Mouse (Mus musculus): Measurements from ENCODE around the gene Usp25. TPM values are rescaled to one million over a fixed set of nuclear protein-coding genes. Genes with fewer than 3 reads are reported as not detected.
A peak's percentile ranks its signal among the peaks of the same experiment; 100 is the strongest.

The Usp25 gene
- polyA plus RNA-seq, 1 experiment from 2014 or later = 8.5 TPM

- Histone ChIP-seq H3K36me3 (ENCODE audit: control insufficient read depth, insufficient read depth, low read length) (no peaks in the 10 kb centered on the region), H3K9me3 (replicated peaks; ENCODE audit: control insufficient read depth, low read length, poor library complexity, severe bottlenecking) (no peaks in the 10 kb centered on the region), H3K27ac (ENCODE audit: low read length) (no peak overlapping the region), H3K9ac (ENCODE audit: low read depth, low read length) (no peak overlapping the region), H3K27me3 (ENCODE audit: control insufficient read depth, insufficient read depth, low read depth, low read length) (no peaks in the 10 kb centered on the region), H3K4me2 (ENCODE audit: low read length) (no peak overlapping the region), H3K4me3 (ENCODE audit: low read depth, low read length) (no peak overlapping the region), H3K4me1 (ENCODE audit: control insufficient read depth, insufficient read depth, low read length) (0 out of 2 replicates have a peak, but pooled peaks cover 3% of the 10 kb centered on the region)
- ATAC-seq = 0 out of 2 replicates have a peak, but pooled peaks have one; percentile 64
- 49% methylated on average over 8 of the region's 8 CpGs for WGBS
Observed at GRCm38 (mm10) chr16:77099018-77099869, 85.7 kb downstream of the Usp25 start.

- no peak overlapping the region for H3K27ac ChIP-seq (ENCODE audit: low read length)
- ATAC-seq = no peak
- H3K9me3 ChIP-seq (replicated peaks; ENCODE audit: control insufficient read depth, low read length, poor library complexity, severe bottlenecking) = no peaks in the 10 kb centered on the region
- 93% methylated on average over 5 of the region's 5 CpGs for WGBS
- H3K4me2 ChIP-seq (ENCODE audit: low read length) = no peak overlapping the region
- H3K36me3 ChIP-seq (ENCODE audit: control insufficient read depth, insufficient read depth, low read length) = no peaks in the 10 kb centered on the region
- H3K4me3 ChIP-seq (ENCODE audit: low read depth, low read length) = no peak overlapping the region
- 0 out of 2 replicates have a peak, but pooled peaks cover 3% of the 10 kb centered on the region for H3K4me1 ChIP-seq (ENCODE audit: control insufficient read depth, insufficient read depth, low read length)
- H3K9ac ChIP-seq (ENCODE audit: low read depth, low read length) = no peak overlapping the region
- H3K27me3 ChIP-seq (ENCODE audit: control insufficient read depth, insufficient read depth, low read depth, low read length) = no peaks in the 10 kb centered on the region
Observed at GRCm38 (mm10) chr16:77103637-77104264, 90.2 kb downstream of the Usp25 start.

- ATAC-seq = no peak
- 97% methylated on average over 1 of the region's 1 CpGs for WGBS
- H3K9me3 ChIP-seq (replicated peaks; ENCODE audit: control insufficient read depth, low read length, poor library complexity, severe bottlenecking) = no peaks in the 10 kb centered on the region
- H3K27me3 ChIP-seq (ENCODE audit: control insufficient read depth, insufficient read depth, low read depth, low read length) = no peaks in the 10 kb centered on the region
- no peak overlapping the region for H3K9ac ChIP-seq (ENCODE audit: low read depth, low read length)
- no peaks in the 10 kb centered on the region for H3K4me1 ChIP-seq (ENCODE audit: control insufficient read depth, insufficient read depth, low read length)
- H3K27ac ChIP-seq (ENCODE audit: low read length) = no peak overlapping the region
- H3K4me2 ChIP-seq (ENCODE audit: low read length) = no peak overlapping the region
- peaks cover 10% of the 10 kb centered on the region for H3K36me3 ChIP-seq (ENCODE audit: control insufficient read depth, insufficient read depth, low read length)
- no peak overlapping the region for H3K4me3 ChIP-seq (ENCODE audit: low read depth, low read length)
Observed at GRCm38 (mm10) chr16:77111268-77111667, 97.8 kb downstream of the Usp25 start.

- Histone ChIP-seq H3K4me1 (ENCODE audit: control insufficient read depth, insufficient read depth, low read length) (peaks cover 4% of the 10 kb centered on the region; the same call in 1 of the 2 replicates), H3K9me3 (replicated peaks; ENCODE audit: control insufficient read depth, low read length, poor library complexity, severe bottlenecking) (no peaks in the 10 kb centered on the region), H3K36me3 (ENCODE audit: control insufficient read depth, insufficient read depth, low read length) (no peaks in the 10 kb centered on the region), H3K27me3 (ENCODE audit: control insufficient read depth, insufficient read depth, low read depth, low read length) (no peaks in the 10 kb centered on the region), H3K27ac (ENCODE audit: low read length) (no peak overlapping the region), H3K9ac (ENCODE audit: low read depth, low read length) (no peak overlapping the region), H3K4me3 (ENCODE audit: low read depth, low read length) (no peak overlapping the region), H3K4me2 (ENCODE audit: low read length) (no peak overlapping the region)
- ATAC-seq = no peak
- 72% methylated on average over 1 of the region's 1 CpGs for WGBS
Observed at GRCm38 (mm10) chr16:77125908-77126307, 112.4 kb downstream of the Usp25 start.

- H3K4me3 ChIP-seq (ENCODE audit: low read depth, low read length) = no peak overlapping the region
- peak; percentile 62; the same call in 1 of the 2 replicates for ATAC-seq
- WGBS = 21% methylated on average over 5 of the region's 5 CpGs
Observed at GRCm38 (mm10) chr16:77128683-77129082, 115.2 kb downstream of the Usp25 start.

GRCm38 (mm10) chr16:77133055-77133454 is 119.5 kb downstream of the Usp25 start:
- H3K9me3 ChIP-seq (replicated peaks; ENCODE audit: control insufficient read depth, low read length, poor library complexity, severe bottlenecking) = no peaks in the 10 kb centered on the region
- H3K27ac ChIP-seq (ENCODE audit: low read length) = no peak overlapping the region
- no peak overlapping the region for H3K4me2 ChIP-seq (ENCODE audit: low read length)
- no peak overlapping the region for H3K9ac ChIP-seq (ENCODE audit: low read depth, low read length)
- no peak for ATAC-seq
- H3K4me3 ChIP-seq (ENCODE audit: low read depth, low read length) = no peak overlapping the region
- no peaks in the 10 kb centered on the region for H3K36me3 ChIP-seq (ENCODE audit: control insufficient read depth, insufficient read depth, low read length)
- no peaks in the 10 kb centered on the region for H3K27me3 ChIP-seq (ENCODE audit: control insufficient read depth, insufficient read depth, low read depth, low read length)
- WGBS = 93% methylated on average over 5 of the region's 5 CpGs
- peaks cover 4% of the 10 kb centered on the region; the same call in 1 of the 2 replicates for H3K4me1 ChIP-seq (ENCODE audit: control insufficient read depth, insufficient read depth, low read length)

More at GRCm38 (mm10) chr16:77128683-77129082, 115.2 kb downstream of the Usp25 start:
- no peaks in the 10 kb centered on the region for H3K9me3 ChIP-seq (replicated peaks; ENCODE audit: control insufficient read depth, low read length, poor library complexity, severe bottlenecking)
- H3K27ac ChIP-seq (ENCODE audit: low read length) = no peak overlapping the region
- no peak overlapping the region for H3K4me2 ChIP-seq (ENCODE audit: low read length)
- H3K27me3 ChIP-seq (ENCODE audit: control insufficient read depth, insufficient read depth, low read depth, low read length) = no peaks in the 10 kb centered on the region
- no peaks in the 10 kb centered on the region for H3K36me3 ChIP-seq (ENCODE audit: control insufficient read depth, insufficient read depth, low read length)
- H3K4me1 ChIP-seq (ENCODE audit: control insufficient read depth, insufficient read depth, low read length) = peaks cover 4% of the 10 kb centered on the region; the same call in 1 of the 2 replicates
- H3K9ac ChIP-seq (ENCODE audit: low read depth, low read length) = no peak overlapping the region

GRCm38 (mm10) chr16:77140651-77141050 is 127.1 kb downstream of the Usp25 start:
- no peak overlapping the region for H3K27ac ChIP-seq (ENCODE audit: low read length)
- no peaks in the 10 kb centered on the region for H3K36me3 ChIP-seq (ENCODE audit: control insufficient read depth, insufficient read depth, low read length)

GRCm38 (mm10) chr16:77146801-77147200 is 133.3 kb downstream of the Usp25 start:
- ATAC-seq = no peak
- no peaks in the 10 kb centered on the region for H3K27me3 ChIP-seq (ENCODE audit: control insufficient read depth, insufficient read depth, low read depth, low read length)
- H3K9me3 ChIP-seq (replicated peaks; ENCODE audit: control insufficient read depth, low read length, poor library complexity, severe bottlenecking) = no peaks in the 10 kb centered on the region
- no peak overlapping the region for H3K27ac ChIP-seq (ENCODE audit: low read length)
- no peak overlapping the region for H3K4me2 ChIP-seq (ENCODE audit: low read length)
- no peaks in the 10 kb centered on the region for H3K36me3 ChIP-seq (ENCODE audit: control insufficient read depth, insufficient read depth, low read length)
- H3K9ac ChIP-seq (ENCODE audit: low read depth, low read length) = no peak overlapping the region
- no peaks in the 10 kb centered on the region for H3K4me1 ChIP-seq (ENCODE audit: control insufficient read depth, insufficient read depth, low read length)
- H3K4me3 ChIP-seq (ENCODE audit: low read depth, low read length) = no peak overlapping the region
- 98% methylated on average over 5 of the region's 5 CpGs for WGBS

More at GRCm38 (mm10) chr16:77140651-77141050, 127.1 kb downstream of the Usp25 start:
- Histone ChIP-seq H3K4me3 (ENCODE audit: low read depth, low read length) (no peak overlapping the region), H3K9ac (ENCODE audit: low read depth, low read length) (no peak overlapping the region), H3K4me2 (ENCODE audit: low read length) (no peak overlapping the region), H3K4me1 (ENCODE audit: control insufficient read depth, insufficient read depth, low read length) (no peaks in the 10 kb centered on the region), H3K27me3 (ENCODE audit: control insufficient read depth, insufficient read depth, low read depth, low read length) (no peaks in the 10 kb centered on the region), H3K9me3 (replicated peaks; ENCODE audit: control insufficient read depth, low read length, poor library complexity, severe bottlenecking) (no peaks in the 10 kb centered on the region)
- WGBS = 95% methylated on average over 7 of the region's 7 CpGs
- no peak for ATAC-seq

GRCm38 (mm10) chr16:77150338-77150737 is 136.8 kb downstream of the Usp25 start:
- H3K4me2 ChIP-seq (ENCODE audit: low read length) = no peak overlapping the region
- no peak overlapping the region for H3K4me3 ChIP-seq (ENCODE audit: low read depth, low read length)
- no peaks in the 10 kb centered on the region for H3K36me3 ChIP-seq (ENCODE audit: control insufficient read depth, insufficient read depth, low read length)
- WGBS = 50% methylated on average over 8 of the region's 8 CpGs
- no peaks in the 10 kb centered on the region for H3K27me3 ChIP-seq (ENCODE audit: control insufficient read depth, insufficient read depth, low read depth, low read length)
- H3K27ac ChIP-seq (ENCODE audit: low read length) = no peak overlapping the region
- H3K9me3 ChIP-seq (replicated peaks; ENCODE audit: control insufficient read depth, low read length, poor library complexity, severe bottlenecking) = no peaks in the 10 kb centered on the region
- ATAC-seq = no peak
- no peak overlapping the region for H3K9ac ChIP-seq (ENCODE audit: low read depth, low read length)
- H3K4me1 ChIP-seq (ENCODE audit: control insufficient read depth, insufficient read depth, low read length) = no peaks in the 10 kb centered on the region
